Mouse (Mus musculus) ES-Bruce4 (cell line): ENCODE results near the gene Mettl14.

Experiments
- CTCF ChIP-seq: IDR thresholded peaks from one replicate; pipeline ENCODE4 v1.8.1; 2011; ENCODE audit warnings: low read depth, low read length
- POLR2A ChIP-seq: IDR thresholded peaks from one replicate; pipeline ENCODE4 v1.8.1; 2011; ENCODE audit warnings: low read length; ENCODE audit not compliant: insufficient read depth

DNA sequence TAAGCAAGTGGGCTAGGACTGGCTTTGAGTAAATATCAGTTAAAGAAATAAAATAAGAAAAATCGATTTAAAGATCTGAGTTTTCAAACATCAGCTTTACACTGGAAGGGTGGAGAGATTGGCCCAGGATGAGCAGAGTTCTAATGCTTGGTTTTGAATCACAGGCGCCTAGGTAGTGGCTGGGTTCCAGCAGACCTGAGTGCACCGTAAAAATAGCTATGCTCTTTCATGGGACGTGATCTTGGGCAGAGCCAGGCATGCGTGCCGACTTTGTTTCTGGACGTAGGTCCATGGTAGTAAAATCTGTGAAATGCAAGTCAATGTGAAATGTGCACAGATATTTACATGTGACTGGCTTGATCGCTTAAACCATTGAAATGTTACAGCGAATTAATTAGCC is 31.5 kb downstream of the Mettl14 start:
- TF ChIP-seq CTCF (no peak), POLR2A (no peak)
